Mouse (Mus musculus): Measurements from ENCODE around the gene Itpk1.

DNA sequence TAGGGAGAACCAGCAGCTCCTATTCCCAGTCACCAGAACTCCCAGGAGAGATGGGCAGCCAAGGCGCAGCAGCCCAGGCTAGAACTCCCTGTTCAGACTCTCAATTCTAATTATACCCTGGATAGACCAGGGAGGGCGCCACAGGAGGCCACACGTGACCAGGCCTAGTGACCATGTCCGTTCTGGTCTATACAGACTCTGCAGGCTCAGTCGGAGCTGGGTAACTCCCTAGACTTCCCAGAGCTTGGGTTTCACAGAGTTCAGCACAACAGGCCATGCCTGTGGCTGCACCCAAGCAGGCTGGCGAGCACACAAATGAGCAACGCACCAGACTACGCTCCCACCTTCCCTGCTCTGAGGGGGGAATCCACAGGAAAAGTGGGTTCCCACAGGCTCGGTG is 110.1 kb downstream of the Itpk1 start:
- TF ChIP-seq POLR2A (IDR thresholded peaks at IDR 0.05; ENCODE audit: borderline replicate concordance, insufficient read depth, low read length) (no peak), CTCF (IDR thresholded peaks at IDR 0.05; ENCODE audit: borderline replicate concordance, insufficient read depth, low read depth, low read length) (no peak)

All from cerebellum, adult 2 months (tissue).